Mouse (Mus musculus): ENCODE measurements around the gene Acad11.

Gene Acad11

DNA sequence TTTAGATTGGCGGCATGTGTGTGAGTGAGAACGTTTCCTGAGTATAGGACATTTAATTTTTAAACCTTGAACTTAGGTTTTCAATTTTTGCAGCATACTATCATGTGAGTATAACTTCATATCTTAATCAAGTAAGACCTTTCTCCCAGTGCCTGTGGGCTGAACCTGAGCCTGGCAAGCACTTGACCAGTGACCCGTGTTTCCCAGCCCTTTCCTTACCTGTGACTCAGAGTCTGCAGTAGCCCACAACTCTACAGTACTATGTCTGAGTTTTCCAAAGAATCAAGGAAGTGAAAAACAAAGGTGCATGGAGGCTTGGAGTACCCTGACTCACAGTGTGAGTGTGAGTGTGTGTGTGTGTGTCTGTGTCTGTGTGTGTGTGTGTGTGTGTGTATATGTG lies 16.9 kb downstream of the Acad11 start:
- no peak for DNase-seq (ENCODE audit: low read depth, low spot score)

DNA sequence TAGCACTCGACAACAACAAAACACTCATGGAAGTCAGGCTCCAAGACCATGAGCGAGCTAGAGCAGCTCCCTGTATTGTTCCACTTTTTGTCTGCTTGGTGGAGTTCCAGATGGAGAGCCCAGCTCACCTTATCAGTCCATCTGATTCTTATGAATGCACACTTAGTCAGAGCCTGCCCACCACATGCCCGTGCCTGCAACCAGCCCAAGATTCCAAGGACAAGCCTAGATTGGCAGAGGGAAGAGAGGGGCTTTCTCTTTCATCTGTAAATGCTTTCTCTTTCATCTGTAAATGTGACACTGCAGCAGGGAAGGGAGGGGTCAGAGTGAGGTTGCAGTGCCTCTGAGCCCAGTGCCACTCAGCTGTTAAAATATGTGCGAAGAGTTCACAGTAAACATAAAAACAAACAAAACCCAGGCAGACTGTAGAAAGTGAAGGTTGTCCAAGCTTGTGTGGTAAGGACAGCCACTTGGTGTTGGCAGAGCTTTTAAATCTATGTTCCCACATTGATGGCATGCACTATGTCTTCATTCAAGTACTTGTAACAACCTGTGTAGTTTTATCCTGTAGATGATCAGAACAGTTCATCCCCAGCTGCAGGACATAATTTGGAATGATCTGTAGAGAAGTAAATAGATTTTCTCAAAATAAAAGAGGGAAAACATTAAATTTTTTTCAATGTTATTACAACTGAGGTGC lies 22.7 kb downstream of the Acad11 start:
- no peak for DNase-seq (ENCODE audit: low read depth, low spot score)

DNA sequence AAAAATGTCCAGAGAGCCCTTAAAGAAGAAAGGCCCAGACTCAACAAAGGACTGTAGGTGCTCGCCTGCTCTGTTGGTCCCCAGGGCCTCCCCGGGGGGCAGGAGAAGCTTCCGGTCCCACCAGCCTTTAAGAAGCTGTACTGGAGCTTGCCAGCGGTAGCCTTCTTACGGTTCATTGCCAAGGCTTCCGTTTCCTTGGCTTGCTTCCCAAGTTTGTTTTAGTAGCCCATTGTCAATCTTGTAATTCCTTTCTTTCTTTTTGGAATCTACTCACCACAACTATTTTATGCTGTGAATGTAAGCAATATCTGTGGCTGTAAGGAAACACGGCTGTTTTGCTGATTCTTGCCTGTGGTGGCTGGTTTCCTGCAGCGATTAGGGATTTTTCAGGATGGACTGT lies 25.4 kb downstream of the Acad11 start:
- no peak for DNase-seq (ENCODE audit: low read depth, low spot score)

DNA sequence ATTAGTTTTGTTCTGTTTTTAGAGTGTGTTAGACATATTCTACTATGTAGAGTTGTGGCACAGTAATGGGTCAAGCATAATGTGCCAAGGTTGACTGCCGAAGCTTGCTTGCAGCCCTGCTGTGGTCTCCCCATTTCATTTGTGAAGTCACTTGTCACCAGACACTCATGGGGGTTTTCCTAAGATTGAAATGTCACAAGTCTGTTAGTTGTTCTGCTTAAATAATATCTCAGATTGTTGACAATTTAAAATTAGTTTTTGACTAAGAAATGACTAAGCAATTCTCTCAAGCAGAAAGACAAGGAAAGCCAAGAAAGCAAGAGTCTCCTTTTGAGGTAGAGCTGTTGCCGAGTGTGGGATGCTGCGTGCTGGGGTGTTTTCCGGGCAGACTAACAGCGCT lies 29.8 kb downstream of the Acad11 start:
- no peak for DNase-seq (ENCODE audit: low read depth, low spot score)

DNA sequence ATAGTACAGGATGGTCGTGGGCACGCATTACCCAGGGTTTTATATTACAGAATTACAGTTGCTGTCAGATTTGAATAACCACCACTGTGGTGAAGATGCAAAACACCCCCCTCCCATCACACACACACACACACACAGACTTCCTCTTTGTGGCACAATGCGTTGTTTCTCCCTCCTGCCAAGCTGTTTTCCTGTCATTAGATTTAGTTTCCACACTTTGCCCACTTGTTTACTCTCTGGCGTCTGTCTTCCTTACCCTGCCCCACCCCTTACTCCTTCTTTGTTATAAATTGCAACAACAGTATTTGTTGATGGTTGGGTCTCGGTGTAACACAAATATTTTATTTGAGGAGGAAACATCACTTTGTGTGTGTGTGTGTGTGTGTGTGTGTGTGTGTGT lies 35.1 kb downstream of the Acad11 start:
- DNase-seq (ENCODE audit: low read depth, low spot score): no peak

DNA sequence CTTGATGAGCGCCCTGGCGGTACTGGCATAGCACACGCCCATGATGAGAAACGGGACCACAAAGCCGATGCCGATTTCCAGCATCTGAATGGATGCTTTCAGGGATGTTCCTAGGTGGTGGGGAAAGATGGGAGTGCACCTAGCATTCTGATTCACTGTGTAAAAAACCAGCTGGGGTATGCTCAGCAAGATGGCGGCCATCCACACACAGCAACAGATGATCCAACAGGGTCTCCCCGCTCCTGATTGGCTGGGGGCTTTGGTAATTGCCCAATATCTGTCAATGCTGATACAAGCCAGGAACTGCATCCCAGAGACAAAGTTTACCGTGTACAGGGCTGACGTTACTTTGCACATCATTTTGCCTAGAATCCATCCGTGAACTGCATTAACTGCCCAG lies 35.9 kb downstream of the Acad11 start:
- peak; percentile 6 for DNase-seq (ENCODE audit: low read depth, low spot score)

DNA sequence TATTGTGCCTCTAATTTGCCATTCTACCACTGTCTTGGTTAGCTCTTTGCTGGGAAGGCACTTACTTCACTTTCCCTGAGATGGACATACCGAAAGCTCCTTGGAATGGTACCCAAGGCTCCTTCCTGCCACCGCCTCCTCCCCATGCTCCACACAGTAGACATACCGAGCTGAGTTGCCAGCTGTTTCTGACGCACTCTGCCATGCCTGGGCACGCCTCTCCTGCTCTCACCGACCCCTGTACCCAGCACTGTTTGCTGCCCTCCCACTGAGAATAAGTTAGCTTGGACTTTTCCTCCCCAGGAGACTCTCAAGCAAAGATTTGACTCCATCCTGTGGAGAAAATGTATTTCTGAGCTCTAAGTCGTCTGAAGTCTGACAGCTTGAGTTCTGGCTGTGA lies 37.6 kb downstream of the Acad11 start:
- no peak for DNase-seq (ENCODE audit: low read depth, low spot score)

DNA sequence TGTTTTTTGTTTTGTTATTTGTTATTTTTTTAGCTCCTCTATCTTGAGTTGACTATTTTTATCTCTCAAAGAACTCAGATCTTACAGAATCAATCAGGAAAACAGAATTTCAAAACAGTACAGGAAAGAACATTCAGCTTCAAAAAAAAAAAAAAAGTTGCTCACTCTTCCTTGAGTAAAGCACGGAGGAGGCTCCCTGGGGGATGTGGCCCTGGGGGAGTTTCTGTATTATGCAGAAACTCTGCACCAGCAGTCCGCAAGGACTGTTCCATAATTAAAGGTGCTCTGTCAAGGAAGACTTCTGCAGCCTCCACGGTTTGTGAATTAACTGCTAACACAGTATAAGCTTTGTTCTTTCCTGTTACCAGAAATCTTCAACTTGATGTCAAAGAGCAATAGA lies 38.3 kb downstream of the Acad11 start:
- no peak for DNase-seq (ENCODE audit: low read depth, low spot score)

DNA sequence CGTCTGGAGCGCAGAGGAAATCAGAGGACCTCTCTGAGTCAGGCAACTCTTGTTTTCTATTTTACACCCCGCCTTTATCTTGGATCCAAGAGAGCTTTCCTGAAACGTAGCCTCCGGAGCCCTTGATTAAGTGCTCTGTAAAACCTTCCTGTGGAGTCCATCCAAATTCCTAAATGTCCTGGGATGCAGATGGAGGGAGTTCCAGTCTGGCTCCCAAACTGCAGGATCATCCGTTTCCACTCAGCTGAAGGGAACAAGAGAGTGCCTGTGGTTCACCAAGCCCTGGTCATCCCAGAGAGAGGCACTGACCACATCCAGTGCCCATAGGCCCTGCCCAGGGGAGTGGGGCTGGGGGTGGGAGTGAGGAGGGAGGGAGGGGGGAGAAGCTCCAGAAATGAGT lies 39.1 kb downstream of the Acad11 start:
- DNase-seq (ENCODE audit: low read depth, low spot score): no peak

DNA sequence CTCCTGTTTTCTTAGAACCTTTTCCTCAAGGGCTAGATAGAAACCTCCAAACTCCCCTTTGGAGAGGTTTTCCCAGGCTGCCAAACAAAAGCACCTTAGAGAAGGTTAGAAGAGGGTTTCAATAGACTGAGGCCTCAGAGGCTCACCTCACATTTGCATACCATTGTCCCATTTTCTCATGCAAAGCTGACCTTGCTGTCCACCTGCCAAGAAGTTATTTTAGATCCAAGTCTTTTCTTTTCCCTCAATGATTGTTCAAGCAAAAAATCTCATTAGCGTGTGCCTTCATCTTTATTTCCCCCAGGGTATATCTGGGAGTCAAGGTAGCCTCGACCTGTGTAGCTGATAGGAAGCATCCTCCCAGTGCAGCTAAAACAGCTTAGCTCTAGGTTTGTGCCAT lies 39.7 kb downstream of the Acad11 start:
- DNase-seq (ENCODE audit: low read depth, low spot score): no peak

DNA sequence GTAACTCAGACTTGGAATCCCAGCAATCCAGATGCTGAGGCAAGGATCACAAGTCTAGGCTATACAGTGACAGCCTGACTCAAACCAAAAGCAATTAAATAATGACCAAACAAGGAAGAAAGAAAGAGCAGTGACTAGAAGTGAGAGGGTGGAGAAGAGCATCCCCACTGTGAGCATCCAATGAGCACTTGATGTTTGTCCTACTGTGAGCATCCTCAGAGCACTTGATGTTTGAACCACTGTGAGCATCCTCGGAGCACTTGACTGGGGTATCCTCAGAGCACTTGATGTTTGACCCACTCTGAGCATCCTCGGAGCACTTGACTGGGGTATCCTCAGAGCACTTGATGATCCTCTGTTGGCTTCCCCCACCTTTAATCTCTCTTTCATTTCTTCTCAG lies 41.8 kb downstream of the Acad11 start:
- DNase-seq (ENCODE audit: low read depth, low spot score): no peak

DNA sequence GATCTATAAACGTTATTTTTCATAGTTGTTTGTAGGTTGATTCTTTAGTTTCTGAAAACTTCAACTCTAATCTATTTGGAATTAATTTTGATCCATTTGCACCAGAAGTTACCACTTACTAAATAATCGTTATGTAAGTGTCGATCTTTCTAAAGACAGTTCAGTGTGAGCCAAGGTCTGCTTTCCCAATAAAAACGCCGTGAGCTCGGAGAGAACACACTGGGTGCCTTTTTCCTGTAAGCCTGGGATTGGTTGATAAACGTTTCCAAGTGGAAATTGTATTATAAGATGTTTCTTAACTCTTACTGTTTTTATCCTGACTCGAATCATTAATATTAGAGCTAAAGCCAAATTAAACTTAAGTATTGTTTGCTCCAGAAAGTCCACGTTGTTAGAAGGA lies 43.8 kb downstream of the Acad11 start:
- no peak for DNase-seq (ENCODE audit: low read depth, low spot score)

DNA sequence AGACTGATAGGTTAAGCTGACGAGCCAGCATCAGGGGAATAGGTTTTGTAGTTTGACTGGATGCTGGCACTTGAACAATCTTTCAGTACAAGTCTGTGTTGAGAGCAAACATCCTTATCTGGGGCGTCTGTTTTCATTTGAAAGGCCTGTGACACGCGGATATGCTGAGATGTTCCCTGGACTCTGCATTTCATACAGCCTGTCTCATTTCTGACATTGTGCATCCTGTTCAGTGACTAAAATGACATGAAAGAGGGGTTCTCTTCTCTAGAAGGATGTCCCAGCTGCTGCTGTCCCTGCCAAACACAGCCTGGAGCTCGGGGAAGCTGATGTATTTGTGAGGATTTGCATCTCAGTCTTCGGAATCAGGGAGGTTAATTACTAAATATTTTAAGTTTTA lies 44.3 kb downstream of the Acad11 start:
- no peak for DNase-seq (ENCODE audit: low read depth, low spot score)

DNA sequence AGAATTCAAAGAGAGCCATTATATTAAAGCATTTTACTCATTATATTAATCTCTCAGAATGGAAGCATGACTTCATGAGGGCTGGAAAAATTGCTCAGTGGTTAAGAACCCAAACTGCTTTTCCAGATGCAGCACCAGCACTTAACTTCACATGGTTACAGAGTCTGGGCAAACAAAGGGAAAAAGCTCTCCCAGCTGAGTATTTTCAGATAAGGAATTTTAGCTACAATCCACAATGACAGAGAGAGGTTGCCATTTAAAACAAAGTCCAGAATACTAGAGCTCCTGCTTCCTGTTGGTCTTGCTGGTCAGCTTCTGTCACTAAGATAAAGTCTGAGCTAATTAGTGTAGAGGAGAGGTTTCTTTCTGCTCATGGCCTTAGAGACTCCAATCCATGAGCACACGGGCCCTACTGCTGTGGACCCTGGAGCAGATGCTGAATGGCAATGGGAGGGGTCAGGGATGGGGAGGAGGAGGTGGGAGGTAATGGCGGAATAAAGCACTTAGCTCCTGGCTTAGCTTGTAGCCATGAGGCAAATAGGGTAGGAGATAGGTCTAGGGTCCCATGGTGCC lies 45.5 kb downstream of the Acad11 start:
- no peak for DNase-seq (ENCODE audit: low read depth, low spot score)

DNA sequence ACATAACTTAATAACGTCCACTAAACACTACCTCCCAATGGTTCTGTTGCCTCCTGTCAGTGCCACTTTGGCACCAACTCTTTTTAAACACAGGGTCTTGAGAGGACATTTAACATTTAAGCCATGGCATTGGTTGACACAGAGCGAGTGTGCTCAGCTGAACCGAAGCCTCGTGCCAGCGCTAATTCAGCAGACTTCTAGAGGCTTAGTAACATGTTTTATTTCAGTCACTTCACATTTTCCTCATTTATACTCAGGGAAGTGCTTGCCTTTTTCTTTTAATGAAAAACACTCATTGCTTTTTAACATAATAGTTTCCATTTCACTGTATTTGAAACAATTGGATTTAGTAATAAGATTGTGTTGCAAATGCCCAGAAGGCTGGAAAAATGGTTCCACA lies 46.0 kb downstream of the Acad11 start:
- no peak for DNase-seq (ENCODE audit: low read depth, low spot score)

DNA sequence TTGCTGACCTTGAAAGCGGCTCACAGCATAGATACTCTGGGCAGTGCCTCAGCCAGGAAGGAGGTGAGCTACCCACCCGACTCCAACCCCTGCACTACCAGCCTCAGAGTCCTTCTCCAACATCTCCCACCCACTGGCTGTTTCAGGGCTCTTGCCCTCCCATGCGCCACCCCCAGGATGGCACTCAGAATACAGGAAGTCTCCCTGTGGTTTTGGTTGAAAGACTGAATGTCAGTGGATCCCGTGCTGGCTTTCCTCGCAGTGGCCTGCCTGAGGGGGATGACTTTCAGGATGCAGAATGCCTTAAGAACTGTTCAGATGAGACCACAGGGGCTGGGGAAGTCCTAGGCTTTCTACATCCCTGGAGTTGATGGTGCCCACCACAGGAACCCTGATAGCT lies 59.9 kb downstream of the Acad11 start:
- DNase-seq (ENCODE audit: low read depth, low spot score): no peak

DNA sequence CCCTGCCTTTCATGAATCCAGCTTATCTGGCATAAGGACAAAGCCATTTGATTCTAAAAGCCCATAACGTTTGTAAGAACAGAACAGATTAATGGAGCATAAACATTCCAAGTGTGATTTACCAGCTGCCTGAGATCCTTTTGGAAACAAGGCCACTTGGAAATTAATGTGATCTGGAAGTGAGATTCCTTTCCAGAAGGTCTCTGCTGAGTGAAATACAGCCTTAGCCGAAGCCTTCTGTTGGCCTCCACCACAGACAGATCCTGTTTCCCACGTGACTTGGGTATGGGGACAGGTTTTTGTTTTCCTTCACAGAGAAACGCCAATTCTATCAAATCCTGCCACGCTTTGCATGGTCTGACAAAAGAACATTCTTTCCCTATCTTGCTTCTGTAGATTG lies 60.4 kb downstream of the Acad11 start:
- DNase-seq (ENCODE audit: low read depth, low spot score): no peak

DNA sequence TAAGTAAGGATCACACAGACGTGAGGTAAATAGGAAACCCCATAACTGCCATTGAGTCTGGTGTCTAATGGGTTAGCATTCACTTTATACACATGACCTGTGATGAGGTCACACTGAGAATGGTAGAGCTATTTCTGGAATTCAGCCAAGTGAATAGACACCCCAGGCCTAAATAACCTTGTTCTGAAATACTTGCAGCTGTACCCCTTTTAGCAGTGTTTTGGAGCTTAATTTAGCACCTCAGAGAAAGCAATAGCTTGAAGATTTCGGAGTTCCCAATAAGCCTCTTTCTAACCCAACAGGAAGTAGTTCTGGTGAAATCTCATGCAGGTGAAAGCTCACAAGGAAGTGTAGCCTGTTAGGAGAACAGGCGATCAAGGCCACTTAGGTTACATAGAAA lies 63.7 kb downstream of the Acad11 start, which contains the start of gene Ackr4:
Gene Ackr4 (minus strand): TSS at position 101 of the 400 bp plus-strand sequence.
- DNase-seq (ENCODE audit: low read depth, low spot score): no peak

DNA sequence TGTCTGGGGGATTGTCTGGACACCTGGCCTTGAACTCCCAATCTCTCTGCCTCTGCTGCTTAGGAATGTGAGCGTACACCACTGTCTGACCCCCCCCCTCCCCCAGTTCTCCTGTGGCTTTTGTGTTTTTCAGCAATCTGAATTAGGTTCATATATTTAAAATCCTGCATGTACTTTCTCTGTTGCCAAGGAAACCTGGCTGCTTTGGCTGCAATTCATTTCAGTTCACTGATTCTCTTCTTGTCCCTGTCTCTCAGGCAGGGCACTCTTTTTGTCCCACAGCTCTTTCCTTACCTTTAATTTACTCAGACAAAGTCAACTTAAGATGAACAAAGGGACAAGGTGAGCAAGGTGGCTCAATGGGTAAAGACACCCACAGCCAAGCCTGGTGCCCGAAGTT lies 64.9 kb downstream of the Acad11 start:
- no peak for DNase-seq (ENCODE audit: low read depth, low spot score)

DNA sequence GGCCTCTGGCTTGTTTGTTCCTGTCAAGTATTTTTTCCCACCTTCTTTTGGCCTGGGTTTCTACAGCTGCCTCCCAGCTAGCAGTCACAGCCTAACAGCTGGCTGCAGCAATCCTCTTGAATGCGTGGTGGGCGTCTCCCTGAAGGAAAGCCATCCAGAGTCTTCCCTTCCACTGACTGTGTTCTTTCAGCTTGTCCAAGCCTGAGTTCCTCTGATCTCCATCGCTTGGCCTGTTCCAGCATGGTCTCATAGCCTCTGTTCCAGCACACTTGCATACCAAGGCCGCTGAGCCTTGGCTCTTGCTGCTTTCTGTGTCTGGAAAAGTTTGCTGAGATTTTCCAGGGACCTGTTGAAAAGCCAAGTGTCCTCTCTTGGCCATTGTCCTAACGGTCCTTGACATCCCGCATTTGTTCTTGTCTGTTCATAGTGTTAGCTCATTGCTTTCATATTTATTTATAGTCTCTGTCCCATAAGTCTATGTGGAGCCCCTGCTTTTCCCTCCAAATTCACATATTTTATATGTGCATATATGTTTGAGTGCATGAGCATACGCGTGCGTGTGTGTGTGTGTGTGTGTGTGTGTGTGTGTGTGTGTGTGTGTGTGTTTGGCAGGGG lies 67.1 kb downstream of the Acad11 start:
- DNase-seq (ENCODE audit: low read depth, low spot score): no peak

DNA sequence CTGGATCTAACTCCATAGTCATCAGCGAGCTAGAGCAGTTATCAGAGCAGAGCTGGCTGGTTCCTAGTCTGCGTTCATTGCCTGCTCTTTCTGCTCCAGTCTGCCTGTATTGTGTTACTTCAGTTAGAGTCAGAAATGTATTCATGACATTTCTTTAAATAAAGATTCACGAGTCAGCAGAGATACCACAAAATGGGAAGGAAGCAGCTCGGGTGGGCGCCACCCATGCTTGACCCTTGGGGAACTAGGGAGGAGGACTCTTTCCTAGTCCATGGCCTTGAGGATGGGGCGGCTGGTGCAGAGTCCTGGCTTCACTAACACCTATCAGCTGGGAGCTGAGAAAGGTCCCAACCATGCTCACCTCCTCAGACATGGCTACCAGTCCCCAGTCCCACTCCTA lies 77.2 kb downstream of the Acad11 start:
- DNase-seq (ENCODE audit: low read depth, low spot score): no peak

DNA sequence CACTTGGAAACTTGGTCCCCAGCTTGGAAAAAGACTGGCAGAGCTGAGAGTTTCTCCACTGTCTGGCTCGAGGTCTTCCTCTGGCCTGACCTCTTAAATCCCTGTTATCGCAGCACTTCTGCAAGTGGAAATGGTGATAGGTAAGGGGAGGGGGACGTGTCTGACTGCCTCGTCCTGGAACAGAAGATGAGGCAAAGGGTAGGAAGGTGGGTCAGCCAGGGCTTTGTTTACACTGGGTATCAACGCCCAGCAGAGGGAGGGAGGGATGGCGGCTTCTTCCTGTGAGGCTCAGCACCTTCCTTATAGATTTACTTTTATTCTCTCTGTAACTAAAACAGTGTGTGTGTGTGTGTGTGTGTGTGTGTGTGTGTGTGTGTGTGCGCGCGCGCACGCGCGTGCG lies 79.6 kb downstream of the Acad11 start:
- DNase-seq (ENCODE audit: low read depth, low spot score): no peak

DNA sequence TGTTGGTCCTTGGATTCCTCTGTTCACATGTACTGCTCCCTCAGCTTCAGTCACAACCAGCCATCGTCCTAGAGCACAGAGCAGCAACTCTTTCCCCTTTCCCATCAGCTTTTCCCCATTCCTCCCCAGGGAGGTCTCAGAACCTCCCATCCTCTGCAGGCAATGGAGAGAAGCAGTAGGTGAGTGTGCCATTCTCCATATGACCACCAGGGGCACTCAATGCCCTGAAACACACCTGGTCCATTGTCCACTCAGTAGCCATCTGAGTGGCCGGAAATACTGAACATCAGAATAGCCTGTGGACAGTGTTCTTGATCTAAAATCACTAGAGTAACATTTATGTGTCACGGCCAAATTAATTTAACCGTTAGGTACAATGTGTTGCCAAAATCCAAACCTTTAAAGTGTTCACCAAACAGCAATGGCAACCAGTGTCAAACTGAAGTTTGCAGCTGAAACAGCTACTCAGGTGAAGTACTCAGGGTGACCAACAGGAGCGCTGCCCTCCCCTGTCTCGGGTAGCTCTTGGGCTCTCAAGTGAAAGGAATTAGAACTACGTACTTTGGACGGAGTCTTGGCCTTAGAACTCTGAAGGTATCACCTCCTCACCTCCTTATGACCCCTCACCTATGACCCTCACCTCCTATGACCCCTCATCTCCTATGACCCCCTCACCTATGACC lies 81.3 kb downstream of the Acad11 start:
- peak; percentile 15 for DNase-seq (ENCODE audit: low read depth, low spot score)
